Mouse (Mus musculus) CH12.LX (cell line): ENCODE results near the gene Rasal3.

ENCODE experiments used
- CTCF ChIP-seq, 2 experiments: IDR thresholded peaks in 1 of 2; conservative IDR thresholded peaks in 1 of 2; 2 replicates each; pipeline ENCODE4 v1.5.1; 2011 to 2012; ENCODE audit warnings: low read depth in 2 of 2, low read length in 2 of 2, improper control_type of control experiment in 1 of 2, inconsistent platforms in 1 of 2, mild to moderate bottlenecking in 1 of 2, moderate library complexity in 1 of 2
- ELF1 ChIP-seq: IDR thresholded peaks from 2 replicates; pipeline ENCODE4 v1.6.1; 2014; ENCODE audit warnings: low read depth, mild to moderate bottlenecking, inconsistent platforms, low read length, improper control_type of control experiment
- EP300 ChIP-seq: IDR thresholded peaks from 2 replicates; pipeline ENCODE4 v1.6.1; 2011; ENCODE audit warnings: low read length, improper control_type of control experiment
- MAX ChIP-seq: IDR thresholded peaks from 2 replicates; pipeline ENCODE4 v1.6.1; 2011; ENCODE audit warnings: low read length, improper control_type of control experiment
- POLR2A ChIP-seq: IDR thresholded peaks from 2 replicates; pipeline ENCODE4 v1.6.1; 2011; ENCODE audit warnings: low read depth, mild to moderate bottlenecking, improper control_type of control experiment, low read length
- POLR2AphosphoS2 ChIP-seq: IDR thresholded peaks from 2 replicates; pipeline ENCODE4 v1.6.1; 2011; ENCODE audit warnings: low read depth, low read length, improper control_type of control experiment
- TCF12 ChIP-seq: IDR thresholded peaks from 2 replicates; pipeline ENCODE4 v1.6.1; 2014; ENCODE audit warnings: low read depth, mild to moderate bottlenecking, inconsistent platforms, low read length, improper control_type of control experiment

DNA sequence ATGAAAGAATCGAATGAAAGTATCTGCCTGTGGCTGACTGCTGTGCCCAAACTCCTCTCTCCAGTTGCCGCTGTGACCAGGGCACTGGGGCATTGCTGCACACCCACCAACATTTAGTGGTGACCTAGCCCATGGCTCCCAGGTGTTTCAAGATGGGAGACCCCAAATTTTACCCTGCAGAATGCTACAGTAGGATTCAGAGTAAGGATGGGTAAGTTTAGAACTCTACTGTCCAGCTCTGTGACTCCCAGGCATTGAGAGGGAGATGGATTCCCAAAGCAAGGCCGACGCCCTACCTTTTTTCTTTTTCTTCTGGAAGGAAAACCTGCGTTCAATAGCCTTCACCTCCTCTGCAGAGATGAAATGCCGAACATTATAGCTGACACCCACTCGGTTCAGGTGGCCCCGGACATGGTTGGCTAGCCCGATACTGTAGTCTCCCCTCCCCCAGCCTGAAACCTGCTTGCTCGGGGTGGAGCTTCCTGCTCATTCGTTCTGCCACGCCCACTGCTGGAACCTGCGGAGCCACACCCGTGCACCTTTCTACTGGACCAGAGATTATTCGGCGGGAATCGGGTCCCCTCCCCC lies 34.3 kb downstream of the Rasal3 start:
- no peak for TF ChIP-seq POLR2A
- TF ChIP-seq MAX, result no peak
- TF ChIP-seq ELF1, result no peak
- no peak for TF ChIP-seq EP300
- TF ChIP-seq CTCF (conservative IDR thresholded peaks at IDR 0.05 in 1 of 2, IDR thresholded peaks at IDR 0.05 in 1 of 2; ENCODE audit: low read depth in 2 of 2, low read length in 2 of 2), result no peak
- no peak for TF ChIP-seq POLR2AphosphoS2
- TF ChIP-seq TCF12, result no peak
